Mouse (Mus musculus): ENCODE data around the gene Adcy10.

DNA sequence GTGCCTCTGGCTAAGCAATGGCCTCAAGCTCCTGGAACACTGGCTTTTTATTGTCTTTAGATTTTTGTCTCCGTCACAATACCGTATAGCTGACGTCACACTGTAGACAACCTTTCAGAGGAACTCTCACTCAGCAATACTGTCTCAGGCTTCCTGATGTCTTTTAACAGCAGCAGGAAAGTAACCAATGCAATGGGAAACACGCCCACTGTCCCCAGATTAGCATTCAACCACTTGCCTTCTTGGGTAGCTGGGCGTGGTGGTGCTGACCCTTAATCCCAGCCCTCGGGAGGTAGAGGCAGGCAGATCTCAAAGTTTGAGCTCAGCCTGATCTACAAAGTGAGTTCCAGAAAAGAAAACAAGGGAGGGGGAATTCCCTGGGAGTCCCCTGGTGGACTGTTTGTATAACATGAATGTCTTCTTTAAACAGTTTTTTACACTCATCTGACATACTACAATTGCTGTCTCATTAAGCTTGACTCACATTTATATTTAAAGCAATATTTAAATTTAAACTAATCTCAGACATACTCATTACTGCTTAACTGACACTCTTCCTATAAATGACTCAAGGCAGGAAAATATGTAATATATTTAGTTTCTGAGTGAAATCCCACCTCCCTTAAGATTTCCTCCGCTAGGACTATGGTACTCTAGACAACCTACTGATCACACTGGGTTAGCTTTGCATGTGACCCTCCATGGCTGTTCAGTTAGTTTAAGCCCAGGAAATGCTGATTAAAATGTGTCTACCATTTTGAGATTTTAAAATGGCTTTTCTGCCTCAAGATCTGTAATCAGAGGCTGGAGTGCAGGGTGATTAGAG, 124.7 kb downstream of the Adcy10 start:
- no peak for TF ChIP-seq GATA1 (IDR thresholded peaks at IDR 0.05; ENCODE audit: borderline replicate concordance, low read length)
- no peak for TF ChIP-seq FLI1 (IDR thresholded peaks at IDR 0.05; ENCODE audit: low read length)
